In the genomic region with DNA sequence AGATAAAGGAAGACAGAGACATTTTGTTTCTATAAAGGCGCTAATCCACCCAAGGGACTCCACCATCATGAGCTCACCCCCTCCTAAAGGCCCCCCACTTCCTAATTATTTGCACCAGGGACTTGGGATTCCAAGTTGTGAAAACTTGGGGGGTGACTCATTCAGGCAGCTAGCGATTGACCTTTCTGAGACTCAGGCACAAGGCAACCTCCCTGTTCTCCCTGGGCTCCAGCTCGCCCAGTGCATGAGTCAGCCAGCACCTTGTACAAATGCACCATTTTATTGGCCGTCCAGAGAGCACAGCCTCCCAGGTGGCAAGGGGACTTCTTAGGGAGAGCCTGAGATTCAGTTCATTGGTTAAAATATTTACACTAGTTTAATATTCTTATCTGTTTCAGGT, we compare ENCODE assay signal across 24 mouse cellular contexts.
DNase-seq lines count a peak whose midpoint lies in the region; ATAC-seq lines count a peak whose summit lies in the region.
"Had no signal": no experiment of that assay in that cellular context is flagged by ENCODE, and none has a peak within 500 bp of the region (broad histone marks: within the 10 kb centered on the region; RNA-seq: fewer than 3 reads in every experiment).

No protein-coding gene starts in this region.

- WGBS in kidney, embryonic 16.5 days = 87% methylated on average over 4 of the region's 4 CpGs
- 83% methylated on average over 4 of the region's 4 CpGs for WGBS in kidney, embryonic 14.5 days
- WGBS in large intestine, adult 2 months = 59% methylated on average over 4 of the region's 4 CpGs

- H3K27ac ChIP-seq in kidney, embryonic 16.5 days (ENCODE audit: low read length) = no peak overlapping the region
- no peak overlapping the region for H3K27ac ChIP-seq in kidney, embryonic 14.5 days (ENCODE audit: low read depth, low read length)
- H3K27ac ChIP-seq: embryonic facial prominence, embryonic 15.5 days; heart, adult 2 months; heart, embryonic 15.5 days; hindbrain, embryonic 10.5 days; hindbrain, embryonic 15.5 days had no signal

- no peak overlapping the region for H3K4me2 ChIP-seq in kidney, embryonic 16.5 days (replicated peaks; ENCODE audit: low read depth, low read length)
- no peak overlapping the region for H3K4me2 ChIP-seq in kidney, embryonic 14.5 days (replicated peaks; ENCODE audit: low read depth, low read length)
- H3K4me2 ChIP-seq: embryonic facial prominence, embryonic 15.5 days; heart, embryonic 11.5 days; heart, embryonic 15.5 days; hindbrain, embryonic 15.5 days had no signal

- H3K36me3 ChIP-seq in kidney, embryonic 16.5 days (ENCODE audit: insufficient read depth, low read length) = no peaks in the 10 kb centered on the region
- no peaks in the 10 kb centered on the region for H3K36me3 ChIP-seq in kidney, embryonic 14.5 days (ENCODE audit: control insufficient read depth, insufficient read depth, low read length)
- H3K36me3 ChIP-seq: embryonic facial prominence, embryonic 15.5 days; G1E; heart, embryonic 15.5 days; hindbrain, embryonic 10.5 days; hindbrain, embryonic 15.5 days had no signal

- no peak overlapping the region for H3K4me3 ChIP-seq in kidney, embryonic 16.5 days (ENCODE audit: low read length)
- H3K4me3 ChIP-seq in kidney, embryonic 14.5 days (ENCODE audit: low read length) = no peak overlapping the region
- H3K4me3 ChIP-seq: embryonic facial prominence, embryonic 15.5 days; erythroblast, embryonic 14.5 days; heart, adult 2 months; heart, embryonic 15.5 days; hindbrain, embryonic 10.5 days; hindbrain, embryonic 15.5 days had no signal

- peak; percentile 80 for DNase-seq in NIH3T3 (ENCODE audit: low read depth)
- peak; percentile 43 for DNase-seq in adrenal gland, postnatal 10 days
- peak; percentile 32 for DNase-seq in large intestine, adult 2 months (ENCODE audit: low read depth, low spot score)
- DNase-seq in cerebellum, adult 11-12 months = no peak
- no peak for DNase-seq in right cerebral cortex, postnatal 10 days (ENCODE audit: low spot score in 2 of 2)
- no peak for DNase-seq in ovary, postnatal 10 days (ENCODE audit: low spot score)
- DNase-seq: B cell, adult 2 months; cerebellum, adult 18-20 months; cerebellum, adult 9-11 months; gastrocnemius, postnatal 10 days; heart, adult 2 months had no signal

- no peaks in the 10 kb centered on the region for H3K4me1 ChIP-seq in kidney, embryonic 16.5 days (ENCODE audit: insufficient read depth, low read length)
- 0 out of 2 replicates have a peak, but pooled peaks cover 4% of the 10 kb centered on the region for H3K4me1 ChIP-seq in kidney, embryonic 14.5 days (ENCODE audit: control insufficient read depth, insufficient read depth, low read length)
- H3K4me1 ChIP-seq: embryonic facial prominence, embryonic 15.5 days; heart, embryonic 15.5 days; hindbrain, embryonic 15.5 days had no signal

- H3K9me3 ChIP-seq in kidney, embryonic 16.5 days (ENCODE audit: low read length) = no peaks in the 10 kb centered on the region
- H3K9me3 ChIP-seq in kidney, embryonic 14.5 days (ENCODE audit: control insufficient read depth, low read length) = no peaks in the 10 kb centered on the region
- H3K9me3 ChIP-seq: embryonic facial prominence, embryonic 15.5 days; heart, embryonic 15.5 days; hindbrain, embryonic 10.5 days; hindbrain, embryonic 15.5 days had no signal

- H3K9ac ChIP-seq in kidney, embryonic 16.5 days (replicated peaks; ENCODE audit: low read length) = no peak overlapping the region
- H3K9ac ChIP-seq in kidney, embryonic 14.5 days (ENCODE audit: low read depth, low read length) = no peak overlapping the region
- H3K9ac ChIP-seq: embryonic facial prominence, embryonic 15.5 days; heart, embryonic 15.5 days; hindbrain, embryonic 15.5 days had no signal

- 0 out of 2 replicates have a peak, but pooled peaks have one; percentile 36 for ATAC-seq in kidney, embryonic 16.5 days (ENCODE audit: low FRiP score, low TSS enrichment)
- no peak for ATAC-seq in kidney, embryonic 14.5 days (ENCODE audit: low FRiP score, low TSS enrichment)
- ATAC-seq: activated CD4-positive, CD25-positive, alpha-beta regulatory T cell, adult 4 months; CD4-positive, CD25-positive, alpha-beta regulatory T cell, adult 4 months; forebrain, embryonic 16.5 days; intestine, embryonic 16.5 days had no signal

- H3K27me3 ChIP-seq in kidney, embryonic 16.5 days (ENCODE audit: insufficient read depth, low read length) = no peaks in the 10 kb centered on the region
- H3K27me3 ChIP-seq in kidney, embryonic 14.5 days (ENCODE audit: control insufficient read depth, insufficient read depth, low read length) = no peaks in the 10 kb centered on the region; the same call in 1 of the 2 replicates
- H3K27me3 ChIP-seq: embryonic facial prominence, embryonic 15.5 days; hindbrain, embryonic 15.5 days had no signal

Comparison
In these comparisons a context has a peak if more than half of its experiments do, and no peak if none do; other contexts are left out.
1. DNase-seq: peak in NIH3T3 (single experiment), adrenal gland, postnatal 10 days (single experiment) and large intestine, adult 2 months (single experiment); none in cerebellum, adult 11-12 months (single experiment), right cerebral cortex, postnatal 10 days (0 of 2) and ovary, postnatal 10 days (single experiment).